Mouse (Mus musculus) embryonic facial prominence, embryonic 15.5 days (tissue): Measurements from ENCODE around the gene Gle1. TPM values are rescaled to one million over a fixed set of nuclear protein-coding genes. Genes with fewer than 3 reads are reported as not detected.

Experiments
- microRNA-seq: library from miRNA; unstranded; fragments of <30 nt; microRNA quantifications from one replicate; pipeline ENCODE4, GENCODE M21; 2016; ENCODE audit warnings: borderline number of aligned reads
- polyA plus RNA-seq: library from polyadenylated mRNA; unstranded; fragments of >200 nt; fragmentation: Nextera tagmentation; extraction: Ambion mirVana; gene quantifications from 2 replicates; pipeline ENCODE4 v1.2.1, GENCODE M21; 2015

Gene Gle1
- polyA plus RNA-seq, 1 experiment from 2014 or later: 63.5 TPM

Small RNA genes lying within 50 kb of the gene (microRNA-seq; reads per million reads assigned to microRNA genes)
- not detected for gene Mir6997

Other genes starting within 250 kb of the Gle1 start
- not detected in 2 replicates for gene Gm13420, start 183.7 kb upstream of the Gle1 start, polyA plus RNA-seq
- gene Gm13547, start 176.1 kb upstream of the Gle1 start, polyA plus RNA-seq: not detected in 2 replicates
- 28.7 and 37.0 TPM in 2 replicates for gene Coq4, start 147.9 kb upstream of the Gle1 start, polyA plus RNA-seq
- 35.1 and 38.8 TPM in 2 replicates for gene Trub2, start 146.9 kb upstream of the Gle1 start, polyA plus RNA-seq
- 20.2 and 20.7 TPM in 2 replicates for gene Slc27a4, start 132.8 kb upstream of the Gle1 start, polyA plus RNA-seq
- 22.9 and 24.1 TPM in 2 replicates for gene Urm1, start 115.4 kb upstream of the Gle1 start, polyA plus RNA-seq
- gene Cercam, start 66.3 kb upstream of the Gle1 start, polyA plus RNA-seq: 50.1 and 57.3 TPM in 2 replicates
- gene Odf2, start 46.2 kb upstream of the Gle1 start, polyA plus RNA-seq: 59.8 and 74.3 TPM in 2 replicates
- gene Sptan1, start 30.1 kb downstream of the Gle1 start, polyA plus RNA-seq: 85.8 and 99.0 TPM in 2 replicates
- 45.5 and 46.9 TPM in 2 replicates for gene Wdr34, start 113.5 kb downstream of the Gle1 start, polyA plus RNA-seq
- 351 and 370 TPM in 2 replicates for gene Set, start 122.0 kb downstream of the Gle1 start, polyA plus RNA-seq
- 8.2 and 9.5 TPM in 2 replicates for gene Pkn3, start 142.3 kb downstream of the Gle1 start, polyA plus RNA-seq
- gene Zdhhc12, start 158.2 kb downstream of the Gle1 start, polyA plus RNA-seq: 25.2 and 30.0 TPM in 2 replicates
- 9.3 and 10.1 TPM in 2 replicates for gene Zer1, start 189.2 kb downstream of the Gle1 start, polyA plus RNA-seq
- gene Tbc1d13, start 198.3 kb downstream of the Gle1 start, polyA plus RNA-seq: 6.9 and 9.3 TPM in 2 replicates
- 17.7 and 18.9 TPM in 2 replicates for gene Endog, start 236.1 kb downstream of the Gle1 start, polyA plus RNA-seq
- 75.8 and 77.2 TPM in 2 replicates for gene Spout1, start 243.0 kb downstream of the Gle1 start, polyA plus RNA-seq